ENCODE assay signal across 8 mouse cellular contexts in genomic region chr17:26011841-26012460, GRCm38 (mm10). TPM values are rescaled to one million over a fixed set of nuclear protein-coding genes. Genes with fewer than 3 reads are reported as not detected.
DNase-seq lines count a peak whose midpoint lies in the region; ATAC-seq lines count a peak whose summit lies in the region.

No protein-coding gene starts in this region.

- ATAC-seq in embryonic facial prominence, embryonic 15.5 days (ENCODE audit: insufficient number of reproducible peaks, low FRiP score, low TSS enrichment, low read depth) = peak; percentile 53; the same call in 1 of the 2 replicates
- ATAC-seq in heart, embryonic 11.5 days (replicated peaks; ENCODE audit: insufficient number of reproducible peaks, low FRiP score, low TSS enrichment) = peak; percentile 81
- ATAC-seq in kidney, embryonic 14.5 days (ENCODE audit: low FRiP score, low TSS enrichment) = peak; percentile 74
- ATAC-seq in liver, embryonic 11.5 days (replicated peaks; ENCODE audit: low FRiP score) = peak; percentile 95

- no peak overlapping the region for H3K4me3 ChIP-seq in embryonic facial prominence, embryonic 15.5 days (replicated peaks)
- no peak overlapping the region for H3K4me3 ChIP-seq in heart, embryonic 11.5 days (ENCODE audit: low read depth, low read length)
- H3K4me3 ChIP-seq in kidney, embryonic 14.5 days (ENCODE audit: low read length) = no peak overlapping the region
- H3K4me3 ChIP-seq in liver, embryonic 11.5 days (ENCODE audit: low read depth, low read length) = no peak overlapping the region

- 11% methylated on average over 15 of the region's 15 CpGs for WGBS in embryonic facial prominence, embryonic 15.5 days
- WGBS in heart, embryonic 11.5 days (ENCODE audit: insufficient replicate concordance) = 5% methylated on average over 15 of the region's 15 CpGs
- WGBS in kidney, embryonic 14.5 days = 6% methylated on average over 15 of the region's 15 CpGs
- 4% methylated on average over 15 of the region's 15 CpGs for WGBS in liver, embryonic 11.5 days

- H3K27me3 ChIP-seq in embryonic facial prominence, embryonic 15.5 days = no peaks in the 10 kb centered on the region
- no peaks in the 10 kb centered on the region for H3K27me3 ChIP-seq in heart, embryonic 11.5 days (ENCODE audit: control insufficient read depth, insufficient read depth, low read length)
- H3K27me3 ChIP-seq in kidney, embryonic 14.5 days (ENCODE audit: control insufficient read depth, insufficient read depth, low read length) = no peaks in the 10 kb centered on the region
- H3K27me3 ChIP-seq in liver, embryonic 11.5 days (replicated peaks; ENCODE audit: control insufficient read depth, insufficient read depth, low read length) = no peaks in the 10 kb centered on the region
- H3K27me3 ChIP-seq in splenic B cell, adult 2 months (ENCODE audit: control insufficient read depth, insufficient read depth, low read length, poor library complexity, severe bottlenecking) = no peaks in the 10 kb centered on the region

- no peaks in the 10 kb centered on the region for H3K4me1 ChIP-seq in embryonic facial prominence, embryonic 15.5 days
- 0 out of 2 replicates have a peak, but pooled peaks cover 6% of the 10 kb centered on the region for H3K4me1 ChIP-seq in heart, embryonic 11.5 days (ENCODE audit: control insufficient read depth, insufficient read depth, low read length)
- no peaks in the 10 kb centered on the region for H3K4me1 ChIP-seq in kidney, embryonic 14.5 days (ENCODE audit: control insufficient read depth, insufficient read depth, low read length)
- peaks cover 25% of the 10 kb centered on the region for H3K4me1 ChIP-seq in liver, embryonic 11.5 days (replicated peaks; ENCODE audit: control insufficient read depth, insufficient read depth, low read length)

- peak; percentile 87 to 88 for DNase-seq in B cell, adult 2 months
- DNase-seq in adrenal gland, postnatal 4 days (ENCODE audit: low spot score in 2 of 2) = peak; percentile 38 to 47
- DNase-seq in liver, embryonic 11.5 days (ENCODE audit: low spot score) = peak; percentile 79
- peak; percentile 87 for DNase-seq in naive thymus-derived CD4-positive, alpha-beta T cell, adult 2 months (ENCODE audit: low read depth)
- peak; percentile 92 for DNase-seq in splenic B cell, adult 2 months (ENCODE audit: low read depth, low spot score)

- H3K9ac ChIP-seq in embryonic facial prominence, embryonic 15.5 days = no peak overlapping the region
- no peak overlapping the region for H3K9ac ChIP-seq in heart, embryonic 11.5 days (ENCODE audit: low read depth, low read length)
- no peak overlapping the region for H3K9ac ChIP-seq in kidney, embryonic 14.5 days (ENCODE audit: low read depth, low read length)
- no peak overlapping the region for H3K9ac ChIP-seq in liver, embryonic 11.5 days (ENCODE audit: low read depth, low read length)

- no peak overlapping the region for H3K27ac ChIP-seq in embryonic facial prominence, embryonic 15.5 days (replicated peaks)
- H3K27ac ChIP-seq in heart, embryonic 11.5 days (ENCODE audit: low read depth, low read length) = no peak overlapping the region
- peak overlapping the region; percentile 37; the same call in 1 of the 2 replicates for H3K27ac ChIP-seq in kidney, embryonic 14.5 days (ENCODE audit: low read depth, low read length)
- no peak overlapping the region; the same call in 1 of the 2 replicates for H3K27ac ChIP-seq in liver, embryonic 11.5 days (ENCODE audit: low read depth, low read length)

- H3K36me3 ChIP-seq in embryonic facial prominence, embryonic 15.5 days = peaks cover 57% of the 10 kb centered on the region
- H3K36me3 ChIP-seq in heart, embryonic 11.5 days (ENCODE audit: control insufficient read depth, insufficient read depth, low read length) = peaks cover 8% of the 10 kb centered on the region; the same call in 1 of the 2 replicates
- peaks cover 27% of the 10 kb centered on the region for H3K36me3 ChIP-seq in kidney, embryonic 14.5 days (ENCODE audit: control insufficient read depth, insufficient read depth, low read length)
- H3K36me3 ChIP-seq in liver, embryonic 11.5 days (ENCODE audit: control insufficient read depth, insufficient read depth, low read length) = peaks cover 2% of the 10 kb centered on the region; the same call in 1 of the 2 replicates
- H3K36me3 ChIP-seq in splenic B cell, adult 2 months (ENCODE audit: control insufficient read depth, insufficient read depth, low read length, poor library complexity, severe bottlenecking) = no peaks in the 10 kb centered on the region

- H3K4me2 ChIP-seq in embryonic facial prominence, embryonic 15.5 days (replicated peaks) = no peak overlapping the region
- H3K4me2 ChIP-seq in heart, embryonic 11.5 days = peak overlapping the region; percentile 51
- peak overlapping the region; percentile 22 for H3K4me2 ChIP-seq in kidney, embryonic 14.5 days (replicated peaks; ENCODE audit: low read depth, low read length)
- H3K4me2 ChIP-seq in liver, embryonic 11.5 days = peak overlapping the region; percentile 47

- H3K9me3 ChIP-seq in embryonic facial prominence, embryonic 15.5 days (replicated peaks) = no peaks in the 10 kb centered on the region
- no peaks in the 10 kb centered on the region for H3K9me3 ChIP-seq in heart, embryonic 11.5 days (replicated peaks; ENCODE audit: control insufficient read depth, low read length)
- no peaks in the 10 kb centered on the region for H3K9me3 ChIP-seq in kidney, embryonic 14.5 days (ENCODE audit: control insufficient read depth, low read length)
- H3K9me3 ChIP-seq in liver, embryonic 11.5 days (ENCODE audit: control insufficient read depth, low read length) = no peaks in the 10 kb centered on the region

RNA-seq across cellular contexts. Expression of gene Capn15, which starts 26.4 kb away (rescaled TPM):
- 10 to 100 TPM; 24.0 to 24.2 TPM for total RNA-seq in adrenal gland, postnatal 4 days (2021)
- 24.5 and 29.8 TPM in 2 replicates for polyA plus RNA-seq in embryonic facial prominence, embryonic 15.5 days (2015; fragmentation: Nextera tagmentation; extraction: Ambion mirVana)
- polyA plus RNA-seq in heart, embryonic 11.5 days (2014; fragmentation: Nextera tagmentation; extraction: Ambion mirVana) = 12.7 and 15.2 TPM in 2 replicates
- polyA plus RNA-seq in kidney, embryonic 14.5 days (2014; fragmentation: Nextera tagmentation; extraction: Ambion mirVana) = 27.1 and 35.3 TPM in 2 replicates
- 23.0 and 27.4 TPM in 2 replicates for polyA plus RNA-seq in liver, embryonic 11.5 days (2014; fragmentation: Nextera tagmentation; extraction: Ambion mirVana)

RNA-seq across cellular contexts. Expression of gene Rab11fip3, which starts 57.4 kb away (rescaled TPM):
- total RNA-seq in adrenal gland, postnatal 4 days (2021) = 10 to 100 TPM; 17.8 to 28.5 TPM
- 18.3 and 19.6 TPM in 2 replicates for polyA plus RNA-seq in embryonic facial prominence, embryonic 15.5 days (2015; fragmentation: Nextera tagmentation; extraction: Ambion mirVana)
- polyA plus RNA-seq in heart, embryonic 11.5 days (2014; fragmentation: Nextera tagmentation; extraction: Ambion mirVana) = 11.9 and 12.8 TPM in 2 replicates
- polyA plus RNA-seq in kidney, embryonic 14.5 days (2014; fragmentation: Nextera tagmentation; extraction: Ambion mirVana) = 15.0 and 24.2 TPM in 2 replicates
- 7.0 and 7.6 TPM in 2 replicates for polyA plus RNA-seq in liver, embryonic 11.5 days (2014; fragmentation: Nextera tagmentation; extraction: Ambion mirVana)

RNA-seq across cellular contexts. Expression of gene A930017K11Rik, which starts 59.6 kb away (rescaled TPM):
- 1 to 10 TPM in 1 of 2 experiments, not detected in 1; 1.1 TPM for total RNA-seq in adrenal gland, postnatal 4 days (2021)
- 0.24 and 0.28 TPM in 2 replicates for polyA plus RNA-seq in embryonic facial prominence, embryonic 15.5 days (2015; fragmentation: Nextera tagmentation; extraction: Ambion mirVana)
- 0.14 and 0.25 TPM in 2 replicates for polyA plus RNA-seq in heart, embryonic 11.5 days (2014; fragmentation: Nextera tagmentation; extraction: Ambion mirVana)
- 2.8 and 4.4 TPM in 2 replicates for polyA plus RNA-seq in kidney, embryonic 14.5 days (2014; fragmentation: Nextera tagmentation; extraction: Ambion mirVana)
- polyA plus RNA-seq in liver, embryonic 11.5 days (2014; fragmentation: Nextera tagmentation; extraction: Ambion mirVana) = 0.68 and 0.85 TPM in 2 replicates
